Mouse (Mus musculus) lung, postnatal 10 days (tissue): ENCODE results near the gene Glud1.

Experiments
- DNase-seq: peaks from one replicate; pipeline ENCODE4 v3.0.0; 2021

Gene Glud1

DNA sequence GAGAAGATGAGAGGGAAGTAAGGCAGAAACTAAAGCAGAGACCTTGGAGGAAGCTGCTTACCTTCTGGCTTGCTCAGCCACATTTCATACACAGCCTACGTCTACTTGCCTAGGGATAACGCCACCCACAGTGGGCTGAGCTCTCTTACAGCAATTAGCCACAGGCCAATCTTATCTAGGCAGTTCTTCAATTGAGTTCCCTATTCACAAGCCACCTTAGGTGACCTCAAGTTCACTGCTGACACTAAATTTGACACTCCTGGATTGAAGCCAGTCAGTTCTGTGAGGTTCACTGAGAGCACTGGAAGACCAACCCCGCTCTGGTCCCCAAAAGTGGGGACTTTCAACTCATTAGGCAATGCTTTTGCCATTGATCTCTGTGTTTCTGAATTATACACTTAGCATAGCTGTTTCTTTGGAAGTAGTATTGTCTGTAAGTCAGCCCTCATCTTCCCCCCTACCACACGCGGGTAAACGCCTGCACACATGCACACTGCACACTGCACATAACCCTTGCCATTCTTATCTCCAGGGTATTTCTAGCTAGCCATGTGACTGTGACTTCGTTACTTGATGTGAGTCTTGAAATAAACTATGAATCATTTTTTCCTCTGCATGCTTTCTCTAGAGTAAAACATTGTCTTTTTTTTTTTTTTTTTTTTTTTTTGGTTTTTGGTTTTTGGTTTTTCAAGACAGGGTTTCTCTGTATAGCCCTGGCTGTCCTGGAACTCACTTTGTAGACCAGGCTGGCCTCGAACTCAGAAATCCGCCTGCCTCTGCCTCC, 72.6 kb downstream of the Glud1 start:
- no peak for DNase-seq

GRCm38 (mm10) chr14:34393295-34393694, 82.8 kb downstream of the Glud1 start:
- DNase-seq, result no peak
